Mouse (Mus musculus): Measurements from ENCODE around the gene Zranb3.
"Not testable (repeated sequence)": the region's sequence is repeated elsewhere in the genome, so short reads cannot be mapped to it uniquely, and the experiment has no call there.

Zranb3 gene

GRCm38 (mm10) chr1:127989387-127989786 lies 113.5 kb downstream of the Zranb3 start:
- peak in 1 of 2 experiments; percentile 13 for DNase-seq

- no peak for DNase-seq
These were observed 114.6 kb downstream of the Zranb3 start for GRCm38 (mm10) chr1:127988246-127988645.

GRCm38 (mm10) chr1:127985391-127985790 lies 117.5 kb downstream of the Zranb3 start:
- DNase-seq, result no peak

- DNase-seq, result no peak
These were observed 119.4 kb downstream of the Zranb3 start for GRCm38 (mm10) chr1:127983274-127983993.

- no peak for DNase-seq
These were observed 120.6 kb downstream of the Zranb3 start for GRCm38 (mm10) chr1:127982268-127982667.

- no peak for DNase-seq
These were observed 121.8 kb downstream of the Zranb3 start for GRCm38 (mm10) chr1:127980911-127981559.

GRCm38 (mm10) chr1:127978125-127978524 lies 124.7 kb downstream of the Zranb3 start:
- DNase-seq, result no peak

GRCm38 (mm10) chr1:127976106-127976505 lies 126.7 kb downstream of the Zranb3 start:
- DNase-seq, result no peak

GRCm38 (mm10) chr1:127975676-127976075 lies 127.2 kb downstream of the Zranb3 start:
- no peak for DNase-seq

GRCm38 (mm10) chr1:127974082-127974481 lies 128.8 kb downstream of the Zranb3 start:
- DNase-seq, result no peak

GRCm38 (mm10) chr1:127970870-127971269 lies 132.0 kb downstream of the Zranb3 start:
- no peak for DNase-seq

GRCm38 (mm10) chr1:127963326-127963725 lies 139.5 kb downstream of the Zranb3 start:
- DNase-seq, result no peak

- no peak for DNase-seq
These were observed 141.7 kb downstream of the Zranb3 start for GRCm38 (mm10) chr1:127961140-127961539.

GRCm38 (mm10) chr1:127959312-127959718 lies 143.5 kb downstream of the Zranb3 start:
- no peak for DNase-seq

GRCm38 (mm10) chr1:127958801-127959200 lies 144.0 kb downstream of the Zranb3 start:
- no peak for DNase-seq

GRCm38 (mm10) chr1:127956524-127956923 lies 146.3 kb downstream of the Zranb3 start:
- no peak for DNase-seq

- no peak for DNase-seq
These were observed 148.0 kb downstream of the Zranb3 start for GRCm38 (mm10) chr1:127954800-127955199.

GRCm38 (mm10) chr1:127954198-127954597 lies 148.6 kb downstream of the Zranb3 start:
- not testable (repeated sequence) for DNase-seq

- DNase-seq, result no peak
These were observed 150.6 kb downstream of the Zranb3 start for GRCm38 (mm10) chr1:127952276-127952675.

GRCm38 (mm10) chr1:127948748-127949147 lies 154.1 kb downstream of the Zranb3 start:
- no peak for DNase-seq

GRCm38 (mm10) chr1:127946615-127947249 lies 156.1 kb downstream of the Zranb3 start:
- DNase-seq, result no peak

GRCm38 (mm10) chr1:127945696-127946575 lies 156.9 kb downstream of the Zranb3 start:
- peak; percentile 31 to 57 for DNase-seq

GRCm38 (mm10) chr1:127943516-127943915 lies 159.3 kb downstream of the Zranb3 start:
- no peak for DNase-seq
